Mouse (Mus musculus) NIH3T3 (cell line): ENCODE data around the gene Ripk4.

Source experiments
- DNase-seq: peaks from one replicate; pipeline ENCODE4 v3.0.0-alpha.2; 2012; ENCODE audit warnings: low read depth

Ripk4 gene

DNA sequence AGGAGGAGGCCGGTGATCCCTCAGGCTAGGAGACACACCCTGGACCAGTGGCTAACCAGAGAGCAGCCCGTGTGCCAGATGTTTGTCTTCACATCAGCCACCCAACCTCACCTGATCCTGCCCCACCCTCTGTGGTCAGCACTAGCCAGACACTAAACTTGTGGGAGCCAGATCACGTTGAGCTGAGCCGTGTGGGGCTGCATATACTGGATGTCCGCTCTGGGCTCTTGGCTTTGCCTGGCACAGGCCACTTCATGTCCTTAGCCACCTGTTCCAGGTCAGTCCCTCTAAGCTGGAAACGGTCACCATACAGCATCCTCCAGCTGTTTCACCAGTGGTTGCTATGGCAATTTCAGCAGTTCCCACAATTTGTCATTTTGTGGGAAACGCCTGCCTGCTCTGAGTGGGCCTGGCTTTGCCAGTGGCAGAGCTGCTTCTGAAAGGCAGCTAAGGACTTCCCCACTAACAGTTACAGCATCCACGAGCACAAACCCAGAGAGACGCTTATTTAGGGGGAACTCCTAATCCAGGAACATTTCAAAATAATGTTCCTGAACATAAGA is 28.7 kb downstream of the Ripk4 start:
- DNase-seq: no peak

- DNase-seq: no peak
These were observed 30.0 kb downstream of the Ripk4 start for GRCm38 (mm10) chr16:97733599-97733998.

GRCm38 (mm10) chr16:97730321-97730720 is 33.3 kb downstream of the Ripk4 start:
- no peak for DNase-seq

GRCm38 (mm10) chr16:97726436-97726835 is 37.2 kb downstream of the Ripk4 start:
- no peak for DNase-seq

DNA sequence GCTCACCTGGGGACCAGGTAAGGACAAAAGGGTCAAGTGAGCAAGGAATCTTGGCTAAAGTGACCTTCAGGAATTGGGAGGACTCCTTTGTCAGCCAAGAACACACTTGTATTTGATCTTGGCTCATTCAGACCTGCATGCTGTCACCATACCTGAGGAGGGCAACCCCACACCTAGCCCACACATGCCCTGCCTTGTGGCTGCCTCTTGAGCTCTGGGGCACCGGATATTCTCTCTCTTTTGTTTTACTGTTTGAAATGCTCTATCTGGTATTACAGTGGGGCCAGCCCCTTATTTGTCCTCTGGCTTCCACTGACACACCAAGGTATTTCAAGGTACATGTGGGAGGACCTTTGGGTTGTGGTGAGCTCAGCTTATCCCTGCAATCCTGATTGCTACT is 43.5 kb downstream of the Ripk4 start:
- no peak for DNase-seq

DNA sequence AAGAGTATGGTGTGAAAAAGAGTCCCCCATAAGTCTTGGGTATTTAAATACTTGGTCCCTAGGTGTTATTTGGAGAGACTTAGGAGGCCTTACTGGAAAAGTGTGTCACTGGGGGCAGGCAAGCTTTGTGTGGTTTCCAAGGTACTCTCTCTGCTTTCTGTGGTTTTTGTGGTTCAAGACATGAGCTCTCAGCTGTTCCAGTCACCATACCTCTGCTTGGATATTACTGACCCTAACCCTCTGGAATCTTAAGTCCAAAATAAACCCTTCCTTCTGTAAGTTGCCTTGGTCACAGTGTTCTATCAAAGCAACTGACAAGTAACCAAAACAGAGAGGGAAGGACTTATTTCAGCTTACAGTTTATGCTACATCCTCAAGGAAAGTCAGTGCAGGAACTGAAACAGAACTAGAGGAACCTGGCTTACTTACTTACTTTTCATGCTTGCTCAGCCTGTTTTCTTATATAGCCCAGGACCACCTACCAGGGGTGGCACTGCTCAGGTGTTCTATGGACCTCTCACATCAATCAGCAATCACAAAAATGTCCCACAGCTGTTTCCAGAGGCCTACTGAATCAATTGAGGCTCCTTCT is 44.1 kb downstream of the Ripk4 start:
- no peak for DNase-seq

DNA sequence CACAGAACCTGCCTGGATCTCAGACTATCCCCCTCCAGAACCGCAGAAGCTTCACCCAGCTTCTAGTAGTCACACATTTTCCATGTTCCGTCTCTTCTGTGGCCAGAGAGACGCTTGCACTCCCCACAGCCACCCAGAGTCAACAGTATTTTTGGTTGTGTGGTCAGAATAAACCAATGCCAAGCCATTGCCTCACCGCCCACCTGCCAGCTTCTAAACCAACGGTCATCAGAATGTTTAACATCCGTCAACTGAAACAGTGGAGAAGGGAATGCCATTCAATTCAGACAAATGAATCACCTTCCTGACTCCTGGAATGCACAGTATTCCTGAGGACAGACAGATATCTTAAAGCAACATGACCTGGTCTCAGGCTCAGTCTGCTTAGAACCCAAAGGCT is 47.0 kb downstream of the Ripk4 start:
- peak; percentile 5 for DNase-seq

- DNase-seq: no peak
These were observed 51.5 kb downstream of the Ripk4 start for GRCm38 (mm10) chr16:97712129-97712528.

GRCm38 (mm10) chr16:97701871-97702270 is 61.7 kb downstream of the Ripk4 start:
- DNase-seq: no peak

DNA sequence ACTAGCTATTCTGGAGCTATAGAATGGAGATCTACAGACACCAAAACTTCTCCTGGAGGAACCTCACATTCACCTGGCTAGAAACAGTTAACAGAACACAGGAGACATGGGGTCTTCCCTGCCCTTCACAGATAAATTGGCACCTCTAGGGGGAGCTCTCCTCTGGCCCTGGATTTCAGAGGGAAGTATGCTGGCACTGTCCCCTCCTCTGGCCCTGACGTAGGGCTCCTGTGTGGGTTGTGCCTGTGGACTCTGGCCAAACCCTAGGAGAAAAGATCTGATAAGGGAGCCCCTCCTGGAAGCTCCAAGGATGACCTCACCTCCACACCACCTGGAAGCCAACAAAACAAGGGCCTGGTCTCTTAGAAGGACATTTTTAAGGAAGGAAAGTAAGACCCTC is 65.8 kb downstream of the Ripk4 start:
- DNase-seq: no peak

DNA sequence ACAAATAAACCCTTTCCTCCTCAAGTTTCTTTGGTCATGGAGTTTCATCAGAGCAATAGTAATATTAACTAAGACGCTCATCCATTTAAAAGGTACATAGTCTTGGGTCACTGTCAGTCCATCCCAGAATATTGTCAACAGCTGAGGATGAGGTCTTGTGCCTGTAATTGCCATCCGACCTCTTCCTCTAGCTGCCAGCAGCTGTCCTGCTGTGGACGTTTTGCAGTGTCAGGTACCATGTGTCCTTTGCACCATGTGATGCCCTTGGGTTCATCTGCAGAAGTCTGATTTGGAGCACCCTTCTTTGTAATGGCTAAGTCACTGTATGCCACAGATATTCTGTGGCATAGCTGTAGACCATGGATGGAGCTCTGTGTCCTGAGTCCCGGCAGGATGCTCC is 67.9 kb downstream of the Ripk4 start:
- DNase-seq: no peak
